Mouse (Mus musculus) NIH3T3 (cell line): Measurements from ENCODE around the gene Tmem108.

Source experiments
- DNase-seq: peaks from one replicate; pipeline ENCODE4 v3.0.0-alpha.2; 2012; ENCODE audit warnings: low read depth

Gene Tmem108

GRCm38 (mm10) chr9:103721081-103721480, 40.6 kb downstream of the Tmem108 start:
- DNase-seq = no peak

- no peak for DNase-seq
Observed at GRCm38 (mm10) chr9:103720021-103720420, 41.6 kb downstream of the Tmem108 start.

- no peak for DNase-seq
Observed at GRCm38 (mm10) chr9:103716002-103716401, 45.6 kb downstream of the Tmem108 start.

GRCm38 (mm10) chr9:103715352-103715751, 46.3 kb downstream of the Tmem108 start:
- DNase-seq = no peak

GRCm38 (mm10) chr9:103713230-103713629, 48.4 kb downstream of the Tmem108 start:
- DNase-seq = no peak

GRCm38 (mm10) chr9:103712711-103713110, 48.9 kb downstream of the Tmem108 start:
- no peak for DNase-seq

GRCm38 (mm10) chr9:103709694-103710093, 51.9 kb downstream of the Tmem108 start:
- DNase-seq = no peak

GRCm38 (mm10) chr9:103708514-103709173, 53.0 kb downstream of the Tmem108 start:
- no peak for DNase-seq

- DNase-seq = no peak
Observed at GRCm38 (mm10) chr9:103707857-103708256, 53.8 kb downstream of the Tmem108 start.

- no peak for DNase-seq
Observed at GRCm38 (mm10) chr9:103707000-103707790, 54.4 kb downstream of the Tmem108 start.

GRCm38 (mm10) chr9:103705717-103706116, 55.9 kb downstream of the Tmem108 start:
- no peak for DNase-seq

GRCm38 (mm10) chr9:103703014-103703413, 58.6 kb downstream of the Tmem108 start:
- no peak for DNase-seq

- no peak for DNase-seq
Observed at GRCm38 (mm10) chr9:103702452-103702851, 59.2 kb downstream of the Tmem108 start.

GRCm38 (mm10) chr9:103701448-103701847, 60.2 kb downstream of the Tmem108 start:
- no peak for DNase-seq

- no peak for DNase-seq
Observed at GRCm38 (mm10) chr9:103700240-103700639, 61.4 kb downstream of the Tmem108 start.

GRCm38 (mm10) chr9:103696967-103697366, 64.7 kb downstream of the Tmem108 start:
- DNase-seq = no peak

GRCm38 (mm10) chr9:103693826-103694225, 67.8 kb downstream of the Tmem108 start:
- DNase-seq = no peak

- no peak for DNase-seq
Observed at GRCm38 (mm10) chr9:103692699-103693098, 68.9 kb downstream of the Tmem108 start.

GRCm38 (mm10) chr9:103691847-103692246, 69.8 kb downstream of the Tmem108 start:
- DNase-seq = no peak

GRCm38 (mm10) chr9:103690446-103690845, 71.2 kb downstream of the Tmem108 start:
- no peak for DNase-seq

- DNase-seq = no peak
Observed at GRCm38 (mm10) chr9:103689697-103690096, 71.9 kb downstream of the Tmem108 start.

- no peak for DNase-seq
Observed at GRCm38 (mm10) chr9:103689006-103689405, 72.6 kb downstream of the Tmem108 start.

GRCm38 (mm10) chr9:103687130-103687529, 74.5 kb downstream of the Tmem108 start:
- DNase-seq = no peak
